ENCODE assay signal across 21 mouse cellular contexts in genomic region chr7:122388858-122389257, GRCm38 (mm10).
A peak's percentile ranks its signal among the peaks of the same experiment; 100 is the strongest.
DNase-seq lines count a peak whose midpoint lies in the region; ATAC-seq and TF ChIP-seq lines count a peak whose summit lies in the region.
"Had no signal": no experiment of that assay in that cellular context is flagged by ENCODE, and none has a peak within 500 bp of the region (broad histone marks: within the 10 kb centered on the region; RNA-seq: fewer than 3 reads in every experiment).

No protein-coding gene starts in this region.

- intact Hi-C loops in gastrocnemius, adult 2 months (cut with DNase I), result no loop called here

- H3K9me3 ChIP-seq in megakaryocyte, embryonic 14.5 days, result no peaks in the 10 kb centered on the region
- H3K9me3 ChIP-seq in lung, postnatal 0 days (ENCODE audit: low read length), result no peaks in the 10 kb centered on the region
- H3K9me3 ChIP-seq: embryonic facial prominence, embryonic 12.5 days; heart, embryonic 13.5 days had no signal

- TF ChIP-seq POLR2A in bone marrow, adult 2 months (IDR thresholded peaks at IDR 0.05; ENCODE audit: borderline replicate concordance, control insufficient read depth, low read depth, low read length), result no peak

- no peaks in the 10 kb centered on the region for H3K36me3 ChIP-seq in megakaryocyte, embryonic 14.5 days (replicated peaks; ENCODE audit: low read length)
- no peaks in the 10 kb centered on the region for H3K36me3 ChIP-seq in lung, postnatal 0 days (ENCODE audit: insufficient read depth, low read length)
- H3K36me3 ChIP-seq: embryonic facial prominence, embryonic 12.5 days; heart, embryonic 13.5 days had no signal

- ATAC-seq in megakaryocyte, adult 5-6 weeks (ENCODE audit: poor library complexity, severe bottlenecking), result no peak
- no peak for ATAC-seq in lung, postnatal 0 days
- ATAC-seq: inflammation-experienced regulatory T-cells, adult 6 months had no signal

- H3K9ac ChIP-seq in lung, postnatal 0 days (replicated peaks; ENCODE audit: low read depth), result no peak overlapping the region
- H3K9ac ChIP-seq: embryonic facial prominence, embryonic 12.5 days; forebrain, postnatal 0 days; heart, embryonic 13.5 days had no signal

- peaks cover 55% of the 10 kb centered on the region for H3K4me1 ChIP-seq in megakaryocyte, embryonic 14.5 days
- H3K4me1 ChIP-seq in bone marrow, adult 2 months (ENCODE audit: control insufficient read depth, insufficient read depth, low read length), result peaks cover 10% of the 10 kb centered on the region
- H3K4me1 ChIP-seq in lung, postnatal 0 days (ENCODE audit: insufficient read depth, low read depth, low read length), result no peaks in the 10 kb centered on the region

- peaks cover 8% of the 10 kb centered on the region for H3K27me3 ChIP-seq in megakaryocyte, embryonic 14.5 days (replicated peaks)
- no peaks in the 10 kb centered on the region for H3K27me3 ChIP-seq in lung, postnatal 0 days (replicated peaks; ENCODE audit: insufficient read depth, low read length)
- H3K27me3 ChIP-seq: embryonic facial prominence, embryonic 12.5 days; heart, embryonic 13.5 days had no signal

- peak overlapping the region; percentile 35 for H3K4me3 ChIP-seq in megakaryocyte, embryonic 14.5 days (replicated peaks)
- H3K4me3 ChIP-seq in bone marrow, adult 2 months (replicated peaks; ENCODE audit: control insufficient read depth, low read depth, low read length), result no peak overlapping the region
- no peak overlapping the region for H3K4me3 ChIP-seq in gastrocnemius, adult 2 months
- no peak overlapping the region for H3K4me3 ChIP-seq in lung, postnatal 0 days (ENCODE audit: low read depth, low read length)
- H3K4me3 ChIP-seq: embryonic facial prominence, embryonic 12.5 days; heart, adult 2 months; heart, embryonic 13.5 days had no signal

- no peak overlapping the region for H3K4me2 ChIP-seq in lung, postnatal 0 days (replicated peaks; ENCODE audit: low read depth, low read length)
- H3K4me2 ChIP-seq: embryonic facial prominence, embryonic 12.5 days; heart, embryonic 13.5 days had no signal

- H3K27ac ChIP-seq in bone marrow, adult 2 months (ENCODE audit: control insufficient read depth, insufficient read depth, low read depth, low read length, poor library complexity), result peak overlapping the region; percentile 58; the same call in 1 of the 2 replicates
- H3K27ac ChIP-seq in gastrocnemius, adult 2 months, result no peak overlapping the region
- no peak overlapping the region for H3K27ac ChIP-seq in lung, postnatal 0 days (ENCODE audit: low read length)
- H3K27ac ChIP-seq: heart, adult 2 months; heart, embryonic 13.5 days had no signal

- 55% methylated on average over 5 of the region's 5 CpGs for WGBS in bone marrow, adult 2 months
- 78% methylated on average over 5 of the region's 5 CpGs for WGBS in lung, postnatal 0 days

- no peak for TF ChIP-seq EP300 in lung, postnatal 0 days (IDR thresholded peaks at IDR 0.05)

- TF ChIP-seq CTCF in bone marrow, adult 2 months (IDR thresholded peaks at IDR 0.05; ENCODE audit: control insufficient read depth, insufficient read depth, low read length), result no peak
- no peak for TF ChIP-seq CTCF in gastrocnemius, adult 2 months (IDR thresholded peaks at IDR 0.05)
- no peak for TF ChIP-seq CTCF in lung, postnatal 0 days (IDR thresholded peaks at IDR 0.05)

- peak; percentile 46 for DNase-seq in A20 (ENCODE audit: low read depth, low spot score)
- peak; percentile 25 for DNase-seq in induced T-regulatory cell, adult 2 months (ENCODE audit: low read depth)
- DNase-seq in gastrocnemius, adult 2 months, result no peak
- DNase-seq in lung, postnatal 0 days (ENCODE audit: low spot score), result no peak
- DNase-seq in ovary, postnatal 36 days (ENCODE audit: low spot score), result no peak
- DNase-seq: adrenal gland, postnatal 10 days; cerebellum, adult 11 months; forebrain, postnatal 0 days; gastrocnemius, postnatal 25 days; heart, adult 2 months; heart, postnatal 14 days; kidney, adult 18-20 months; kidney, postnatal 4 days; right cerebral cortex, postnatal 25 days; spleen, adult 18-20 months had no signal

Comparison
In these comparisons a context has a peak if more than half of its experiments do, and no peak if none do; other contexts are left out.
1. DNase-seq: peak in A20 (single experiment) and induced T-regulatory cell, adult 2 months (single experiment); none in gastrocnemius, adult 2 months (single experiment), lung, postnatal 0 days (single experiment) and ovary, postnatal 36 days (single experiment).